Mouse (Mus musculus) heart, embryonic 14.5 days (tissue): ENCODE measurements around the gene Fcna. TPM values are rescaled to one million over a fixed set of nuclear protein-coding genes. Genes with fewer than 3 reads are reported as not detected.

Experiments
- ATAC-seq: fragments of 200-750 bp; cut with Nextera tagmentation; 2 replicates; pipeline ENCODE4 v1.8.0; 2017; ENCODE audit warnings: low read depth, moderate TSS enrichment; ENCODE audit not compliant: insufficient number of reproducible peaks, insufficient read depth, low FRiP score
- H3K27ac ChIP-seq, 2 experiments: fragments of 200-500 bp in 1 of 2; fragments of 300-500 bp in 1 of 2; sonication (generic) in 1 of 2; replicated peaks in 1 of 2; 2 replicates each; pipeline ENCODE4 v1.5.1; 2012 to 2014; ENCODE audit warnings: low read depth in 2 of 2, low read length in 2 of 2, control low read depth in 1 of 2, mild to moderate bottlenecking in 1 of 2, mixed read lengths in 1 of 2; ENCODE audit not compliant: control insufficient read depth in 1 of 2, insufficient read depth in 1 of 2
- H3K27me3 ChIP-seq: fragments of 300-500 bp; sonication (generic); 2 replicates; pipeline ENCODE4 v1.6.1; 2014; ENCODE audit warnings: mild to moderate bottlenecking, low read length, control low read depth; ENCODE audit not compliant: control insufficient read depth, insufficient read depth
- H3K36me3 ChIP-seq: fragments of 300-500 bp; sonication (generic); 2 replicates; pipeline ENCODE4 v1.6.1; 2014; ENCODE audit warnings: mild to moderate bottlenecking, control low read depth, low read length, mixed read lengths; ENCODE audit not compliant: control insufficient read depth, insufficient read depth
- H3K4me1 ChIP-seq, 2 experiments: fragments of 200-500 bp in 1 of 2; fragments of 300-500 bp in 1 of 2; sonication (generic) in 1 of 2; 2 replicates each; pipeline ENCODE4 v1.6.1; 2012 to 2014; ENCODE audit warnings: low read length in 2 of 2, control low read depth in 1 of 2, mixed read lengths in 1 of 2; ENCODE audit not compliant: control insufficient read depth in 2 of 2, insufficient read depth in 2 of 2
- H3K4me2 ChIP-seq: fragments of 300-500 bp; sonication (generic); 2 replicates; pipeline ENCODE4 v1.6.1; 2014; ENCODE audit warnings: mild to moderate bottlenecking, low read length
- H3K4me3 ChIP-seq, 2 experiments: fragments of 200-500 bp in 1 of 2; fragments of 300-500 bp in 1 of 2; sonication (generic) in 1 of 2; 2 replicates each; pipeline ENCODE4 v1.5.1; 2012 to 2014; ENCODE audit warnings: low read length in 2 of 2, mild to moderate bottlenecking in 2 of 2, control low read depth in 1 of 2, low read depth in 1 of 2, moderate library complexity in 1 of 2; ENCODE audit not compliant: control insufficient read depth in 1 of 2, insufficient read depth in 1 of 2
- H3K9ac ChIP-seq: fragments of 300-500 bp; sonication (generic); 2 replicates; pipeline ENCODE4 v1.6.1; 2014; ENCODE audit warnings: mild to moderate bottlenecking, low read length
- H3K9me3 ChIP-seq: fragments of 300-500 bp; sonication (generic); 2 replicates; pipeline ENCODE4 v1.6.1; 2016; ENCODE audit warnings: low read length, control low read depth; ENCODE audit not compliant: control insufficient read depth
- WGBS: fragments of 180-500 bp; shearing (Covaris S2); extraction: QIAGEN DNeasy Blood & Tissue Kit; methylation state at CpG from one replicate; pipeline ENCODE4 v1.1.7; 2014; 5-methylcytosine and 5-hydroxymethylcytosine counted together
- polyA plus RNA-seq: library from polyadenylated mRNA; unstranded; fragments of >200 nt; fragmentation: Nextera tagmentation; extraction: Ambion mirVana; gene quantifications from 2 replicates; pipeline ENCODE4 v1.2.1, GENCODE M21; 2014

The Fcna gene
- polyA plus RNA-seq, 1 experiment from 2014 or later = 3.2 TPM

DNA sequence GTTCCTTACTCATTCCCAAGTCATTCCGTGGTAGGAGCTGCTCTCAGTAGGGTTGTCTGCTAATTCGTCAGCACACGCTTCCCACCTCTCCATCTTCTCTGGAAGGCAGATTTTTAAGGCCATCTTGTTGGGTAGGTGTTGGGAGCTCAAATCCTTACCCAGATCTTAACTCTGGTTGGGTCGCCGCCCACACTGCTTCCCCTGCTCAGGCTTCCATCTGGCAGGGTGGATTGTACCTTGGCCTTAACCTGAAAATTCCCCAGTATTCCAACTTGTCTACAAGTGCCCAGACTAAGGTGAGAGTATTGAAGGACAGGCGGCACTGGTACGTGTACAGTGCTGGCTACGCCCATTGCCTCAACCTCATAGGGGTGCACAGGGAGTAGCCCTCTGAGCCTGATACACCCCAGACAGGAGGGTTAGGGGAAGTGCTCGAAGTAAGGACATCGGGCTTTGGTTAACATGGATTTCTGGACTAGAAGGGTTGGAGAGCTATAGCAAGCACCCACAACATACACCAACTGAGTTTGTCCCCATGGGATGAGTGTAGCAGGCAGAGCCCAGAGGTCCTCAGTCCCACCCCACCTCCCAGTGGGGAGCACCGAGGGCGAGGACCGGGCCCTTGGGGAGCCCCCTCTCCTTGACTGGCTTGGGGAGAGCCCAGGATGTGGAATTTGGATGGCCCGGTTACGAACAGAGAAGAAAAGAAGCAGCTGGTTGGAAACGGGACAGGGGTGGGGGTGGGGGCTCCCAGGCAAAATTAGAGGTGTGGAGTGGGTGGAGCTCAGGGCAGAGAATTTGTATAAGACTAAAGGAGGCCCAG is 51.6 kb downstream of the Fcna start:
- 79% methylated on average over 16 of the region's 16 CpGs for WGBS
- Histone ChIP-seq H3K36me3 (peaks cover 9% of the 10 kb centered on the region), H3K4me3 (no peak overlapping the region), H3K4me2 (peak overlapping the region; percentile 70), H3K4me1 (peaks cover 29 to 50% of the 10 kb centered on the region in 2 experiments), H3K27me3 (peaks cover 53% of the 10 kb centered on the region), H3K27ac (no peak overlapping the region), H3K9ac (peak overlapping the region; percentile 69), H3K9me3 (no peaks in the 10 kb centered on the region)
- no peak for ATAC-seq

- H3K27me3 ChIP-seq = peaks cover 46% of the 10 kb centered on the region
Measured at GRCm38 (mm10) chr2:25575432-25576027, 52.3 kb downstream of the Fcna start.

More at GRCm38 (mm10) chr2:25575432-25576027, 52.3 kb downstream of the Fcna start:
- Histone ChIP-seq H3K9ac (peak overlapping the region; percentile 69), H3K27ac (peak overlapping the region; percentile 36 to 84; a peak in 3 of 4 replicates), H3K4me1 (peaks cover 27 to 44% of the 10 kb centered on the region in 2 experiments), H3K4me2 (peak overlapping the region; percentile 70), H3K9me3 (no peaks in the 10 kb centered on the region), H3K4me3 (peak overlapping the region; percentile 52 to 81), H3K36me3 (peaks cover 15% of the 10 kb centered on the region)
- 12% methylated on average over 20 of the region's 21 CpGs for WGBS
- ATAC-seq = no peak

Other genes starting within 250 kb of the Fcna start
- gene Entpd2, start 232.2 kb downstream of the Fcna start, polyA plus RNA-seq = 0.81 and 0.85 TPM in 2 replicates
- gene Npdc1, start 228.7 kb downstream of the Fcna start, polyA plus RNA-seq = 29.3 and 29.5 TPM in 2 replicates
- gene Fut7, start 204.8 kb downstream of the Fcna start, polyA plus RNA-seq = 0.14 TPM in 1 of 2 replicates, not detected in the other
- gene Abca2, start 199.3 kb downstream of the Fcna start, polyA plus RNA-seq = 3.8 and 4.3 TPM in 2 replicates
- gene Clic3, start 171.2 kb downstream of the Fcna start, polyA plus RNA-seq = 3.8 and 4.6 TPM in 2 replicates
- gene Paxx, start 166.9 kb downstream of the Fcna start, polyA plus RNA-seq = 31.0 and 32.6 TPM in 2 replicates
- 98.5 and 112 TPM in 2 replicates for gene Ptgds, start 158.0 kb downstream of the Fcna start, polyA plus RNA-seq
- gene Lcn12, start 134.1 kb downstream of the Fcna start, polyA plus RNA-seq = not detected in 2 replicates
- gene Fbxw5, start 127.3 kb downstream of the Fcna start, polyA plus RNA-seq = 82.8 and 85.2 TPM in 2 replicates
- 2.9 and 4.9 TPM in 2 replicates for gene C8g, start 126.3 kb downstream of the Fcna start, polyA plus RNA-seq
- gene Traf2, start 81.1 kb downstream of the Fcna start, polyA plus RNA-seq = 19.1 and 19.8 TPM in 2 replicates
- 279 and 319 TPM in 2 replicates for gene Edf1, start 70.2 kb downstream of the Fcna start, polyA plus RNA-seq
- 1.4 and 1.9 TPM in 2 replicates for gene Mamdc4, start 53.2 kb downstream of the Fcna start, polyA plus RNA-seq
- gene Phpt1, start 52.8 kb downstream of the Fcna start, polyA plus RNA-seq = 240 and 250 TPM in 2 replicates
- gene Ajm1, start 46.3 kb downstream of the Fcna start, polyA plus RNA-seq = not detected in 2 replicates
- gene Rabl6, start 19.5 kb downstream of the Fcna start, polyA plus RNA-seq = 41.9 and 42.1 TPM in 2 replicates
- gene Ccdc183, start 10.4 kb downstream of the Fcna start, polyA plus RNA-seq = 0.07 and 0.27 TPM in 2 replicates
- gene Tmem141, start 6.0 kb downstream of the Fcna start, polyA plus RNA-seq = 22.8 and 28.2 TPM in 2 replicates
- gene Lcn8, start 25.1 kb upstream of the Fcna start, polyA plus RNA-seq = not detected in 2 replicates
- gene Lcn5, start 29.9 kb upstream of the Fcna start, polyA plus RNA-seq = not detected in 2 replicates
- not detected in 2 replicates for gene Lcn6, start 48.8 kb upstream of the Fcna start, polyA plus RNA-seq
- gene Lcn10, start 54.7 kb upstream of the Fcna start, polyA plus RNA-seq = not detected in 2 replicates
- gene Obp2a, start 72.0 kb upstream of the Fcna start, polyA plus RNA-seq = not detected in 2 replicates
- gene Bmyc, start 78.7 kb upstream of the Fcna start, polyA plus RNA-seq = 36.7 and 44.1 TPM in 2 replicates
- gene Obp2b, start 109.0 kb upstream of the Fcna start, polyA plus RNA-seq = not detected in 2 replicates
- gene Lcn3, start 137.5 kb upstream of the Fcna start, polyA plus RNA-seq = not detected in 2 replicates
- gene Lcn11, start 149.0 kb upstream of the Fcna start, polyA plus RNA-seq = not detected in 2 replicates
- not detected in 2 replicates for gene Gm13539, start 154.2 kb upstream of the Fcna start, polyA plus RNA-seq
- not detected in 2 replicates for gene Glt6d1, start 187.8 kb upstream of the Fcna start, polyA plus RNA-seq
- not detected in 2 replicates for gene Lcn9, start 195.1 kb upstream of the Fcna start, polyA plus RNA-seq
- not detected in 2 replicates for gene Sohlh1, start 219.2 kb upstream of the Fcna start, polyA plus RNA-seq
- 0.23 TPM in 1 of 2 replicates, not detected in the other for gene Kcnt1, start 235.7 kb upstream of the Fcna start, polyA plus RNA-seq